Mouse (Mus musculus) CH12.LX (cell line): ENCODE measurements at regions not wholly inside any gene's neighbourhood (a gene's known extent, or its start where the extent isn't known, plus 50 kb on each side); places are given as distances from the start of the nearest gene placed in this dataset.

ENCODE experiments used
- DNase-seq: peaks from one replicate; pipeline ENCODE4 v3.0.0-alpha.2; 2013; ENCODE audit errors: extremely low read depth
- H3K27ac ChIP-seq: 2 replicates; pipeline ENCODE4 v1.5.1; 2012; ENCODE audit warnings: low read depth, mild to moderate bottlenecking, control low read depth, moderate library complexity; ENCODE audit not compliant: insufficient read depth
- H3K27me3 ChIP-seq: replicated peaks from 2 replicates; pipeline ENCODE3; 2012; ENCODE audit warnings: inconsistent platforms
- H3K36me3 ChIP-seq, 2 experiments: replicated peaks in 1 of 2; 2 replicates each; pipeline versions ENCODE3 to v1.6.1; 2012; ENCODE audit warnings: inconsistent platforms in 1 of 2, low read length in 1 of 2, mild to moderate bottlenecking in 1 of 2, mixed read lengths in 1 of 2, moderate library complexity in 1 of 2; ENCODE audit not compliant: control insufficient read depth in 1 of 2, insufficient read depth in 1 of 2
- H3K4me1 ChIP-seq, 2 experiments: 2 replicates each; pipeline ENCODE4 v1.6.1; 2012; ENCODE audit warnings: inconsistent platforms in 1 of 2, moderate library complexity in 1 of 2; ENCODE audit not compliant: insufficient read depth in 2 of 2, control insufficient read depth in 1 of 2
- H3K4me2 ChIP-seq: 2 replicates; pipeline ENCODE4 v1.6.1; 2012; ENCODE audit warnings: low read depth, mild to moderate bottlenecking, control low read depth; ENCODE audit not compliant: poor library complexity, insufficient read depth, severe bottlenecking
- H3K4me3 ChIP-seq, 3 experiments: fragments of 150-350 bp in 1 of 3; sonication (generic) in 1 of 3; replicated peaks in 1 of 3; 2 replicates each; pipeline versions ENCODE3 to v1.5.1; 2011 to 2012; ENCODE audit warnings: low read depth in 2 of 3, low read length in 2 of 3, mild to moderate bottlenecking in 2 of 3, moderate library complexity in 2 of 3, control low read depth in 1 of 3, improper control_type of control experiment in 1 of 3, inconsistent platforms in 1 of 3, mixed read lengths in 1 of 3; ENCODE audit not compliant: poor library complexity in 1 of 3
- H3K79me2 ChIP-seq: replicated peaks from 2 replicates; pipeline ENCODE4 v1.6.1; 2012; ENCODE audit warnings: mild to moderate bottlenecking, moderate library complexity; ENCODE audit not compliant: control insufficient read depth, poor library complexity, insufficient read depth, severe bottlenecking; ENCODE audit errors: extremely low read depth
- H3K9ac ChIP-seq: 2 replicates; pipeline ENCODE4 v1.6.1; 2012; ENCODE audit warnings: low read depth, mild to moderate bottlenecking, control low read depth, moderate library complexity; ENCODE audit not compliant: insufficient read depth
- H3K9me3 ChIP-seq: replicated peaks from 2 replicates; pipeline ENCODE3; 2012; ENCODE audit warnings: low read length, inconsistent platforms, mixed read lengths
- BHLHE40 ChIP-seq: IDR thresholded peaks from 2 replicates; pipeline ENCODE4 v1.6.1; 2011; ENCODE audit warnings: mild to moderate bottlenecking, low read depth, low read length, improper control_type of control experiment
- ELF1 ChIP-seq: IDR thresholded peaks from 2 replicates; pipeline ENCODE4 v1.6.1; 2014; ENCODE audit warnings: low read depth, mild to moderate bottlenecking, inconsistent platforms, low read length, improper control_type of control experiment
- ETS1 ChIP-seq: conservative IDR thresholded peaks from 2 replicates; pipeline ENCODE4 v1.6.1; 2012; ENCODE audit warnings: low read depth, mild to moderate bottlenecking, inconsistent platforms, low read length, improper control_type of control experiment, moderate library complexity
- HCFC1 ChIP-seq: IDR thresholded peaks from 2 replicates; pipeline ENCODE4 v1.6.1; 2012; ENCODE audit warnings: low read depth, mild to moderate bottlenecking, inconsistent platforms, low read length, improper control_type of control experiment
- JUND ChIP-seq: conservative IDR thresholded peaks from 2 replicates; pipeline ENCODE4 v1.6.1; 2011; ENCODE audit warnings: low read depth, low read length, improper control_type of control experiment
- MAZ ChIP-seq: IDR thresholded peaks from 2 replicates; pipeline ENCODE4 v1.6.1; 2012; ENCODE audit warnings: low read depth, mild to moderate bottlenecking, inconsistent platforms, low read length, improper control_type of control experiment, moderate library complexity
- MEF2A ChIP-seq: IDR thresholded peaks from 2 replicates; pipeline ENCODE4 v1.6.1; 2014; ENCODE audit warnings: low read depth, mild to moderate bottlenecking, inconsistent platforms, low read length, improper control_type of control experiment, borderline replicate concordance
- MYC ChIP-seq: IDR thresholded peaks from 2 replicates; pipeline ENCODE4 v1.6.1; 2011; ENCODE audit warnings: low read depth, mild to moderate bottlenecking, improper control_type of control experiment, low read length
- NRF1 ChIP-seq: IDR thresholded peaks from 2 replicates; pipeline ENCODE4 v1.6.1; 2014; ENCODE audit warnings: low read depth, mild to moderate bottlenecking, inconsistent platforms, low read length, improper control_type of control experiment, moderate library complexity
- POLR2AphosphoS2 ChIP-seq: IDR thresholded peaks from 2 replicates; pipeline ENCODE4 v1.6.1; 2011; ENCODE audit warnings: low read depth, low read length, improper control_type of control experiment
- RAD21 ChIP-seq: IDR thresholded peaks from 2 replicates; pipeline ENCODE4 v1.6.1; 2011; ENCODE audit warnings: low read depth, mild to moderate bottlenecking, low read length, improper control_type of control experiment, moderate library complexity
- TBP ChIP-seq: conservative IDR thresholded peaks from 2 replicates; pipeline ENCODE4 v1.6.1; 2011; ENCODE audit warnings: low read depth, low read length, improper control_type of control experiment
- ZC3H11A ChIP-seq: IDR thresholded peaks from 2 replicates; pipeline ENCODE4 v1.6.1; 2012; ENCODE audit warnings: low read depth, mild to moderate bottlenecking, inconsistent platforms, low read length, improper control_type of control experiment
- ZMIZ1 ChIP-seq: IDR thresholded peaks from 2 replicates; pipeline ENCODE4 v1.6.1; 2012; ENCODE audit warnings: low read depth, mild to moderate bottlenecking, inconsistent platforms, low read length, improper control_type of control experiment
- dilution Hi-C: fragments of 300-500 bp; cut with MboI; formaldehyde crosslinking; loops from 2 replicates; pipeline ENCODE4 v1.14.3; 2020; ENCODE audit warnings: low sequenced_read_pairs; ENCODE audit not compliant: extremely low pct_unique_long_range_greater_than_20kb, extremely low pct_ligation_motif_present
- in situ Hi-C: fragments of 300-500 bp; cut with MboI; formaldehyde crosslinking; loops from 3 replicates; pipeline ENCODE4 v1.14.3; 2019; ENCODE audit warnings: low sequenced_read_pairs, low pct_ligation_motif_present, low pct_unique_long_range_greater_than_20kb, mixed read lengths

GRCm38 (mm10) chr12:95466502-95467490 is 225.2 kb upstream of the Flrt2 start:
- H3K36me3 ChIP-seq: no peaks in the 10 kb centered on the region
- no peak overlapping the region for H3K4me2 ChIP-seq
- no peaks in the 10 kb centered on the region for H3K27me3 ChIP-seq
- no peak overlapping the region for H3K4me3 ChIP-seq
- no peak for DNase-seq
- H3K9ac ChIP-seq: no peak overlapping the region
- no peaks in the 10 kb centered on the region for H3K79me2 ChIP-seq
- no peak for TF ChIP-seq ZC3H11A
- no peak for TF ChIP-seq TBP
- no peak for TF ChIP-seq POLR2AphosphoS2
- no peak for TF ChIP-seq ELF1
- TF ChIP-seq JUND: no peak
- TF ChIP-seq RAD21: no peak
- no peak for TF ChIP-seq MYC
- no peak for TF ChIP-seq ETS1
- dilution Hi-C loops: no loop called here
- H3K4me1 ChIP-seq: no peaks in the 10 kb centered on the region
- H3K9me3 ChIP-seq: peaks cover 30% of the 10 kb centered on the region
- no peak overlapping the region for H3K27ac ChIP-seq
- in situ Hi-C loops: no loop called here

- H3K36me3 ChIP-seq: no peaks in the 10 kb centered on the region
- no peak overlapping the region for H3K27ac ChIP-seq
- DNase-seq: no peak
- H3K79me2 ChIP-seq: no peaks in the 10 kb centered on the region
- no peak overlapping the region for H3K9ac ChIP-seq
- in situ Hi-C loops (no loop called here), dilution Hi-C loops (no loop called here)
- H3K4me3 ChIP-seq: no peak overlapping the region
- H3K9me3 ChIP-seq: peaks cover 36% of the 10 kb centered on the region
- no peaks in the 10 kb centered on the region for H3K4me1 ChIP-seq
- TF ChIP-seq MEF2A: no peak
- TF ChIP-seq ZMIZ1: no peak
- no peak for TF ChIP-seq HCFC1
- TF ChIP-seq POLR2AphosphoS2: no peak
- TF ChIP-seq TBP: no peak
- TF ChIP-seq NRF1: no peak
- TF ChIP-seq MAZ: no peak
- TF ChIP-seq BHLHE40: no peak
- TF ChIP-seq, all 38 proteins: peak for 0
- Histone ChIP-seq H3K27me3 (no peaks in the 10 kb centered on the region), H3K4me2 (no peak overlapping the region)
Measured at GRCm38 (mm10) chr12:95469897-95470296, 222.1 kb upstream of the Flrt2 start.
